Mouse (Mus musculus): ENCODE data around the gene Als2cr12. TPM values are rescaled to one million over a fixed set of nuclear protein-coding genes. Genes with fewer than 3 reads are reported as not detected.
"Not testable (repeated sequence)": the region's sequence is repeated elsewhere in the genome, so short reads cannot be mapped to it uniquely, and the experiment has no call there.

The Als2cr12 gene
- polyA plus RNA-seq (2016; fragmentation: Nextera tagmentation; extraction: Ambion mirVana) = not detected in 2 replicates

- WGBS = 85% methylated on average over 4 of the region's 4 CpGs
- not testable (repeated sequence) for H3K27ac ChIP-seq (ENCODE audit: poor library complexity, severe bottlenecking); H3K4me2 ChIP-seq
Observed at GRCm38 (mm10) chr1:58695810-58696209, at the start of gene Als2cr12. Gene Als2cr12 (minus strand): TSS chr1:58695989.

GRCm38 (mm10) chr1:58744645-58745044 lies 48.9 kb upstream of the Als2cr12 start:
- Histone ChIP-seq H3K9ac (no peak overlapping the region), H3K4me2 (no peak overlapping the region), H3K27me3 (replicated peaks) (no peaks in the 10 kb centered on the region), H3K4me1 (replicated peaks) (peaks cover 5% of the 10 kb centered on the region; the same call in 1 of the 2 replicates), H3K36me3 (peaks cover 89% of the 10 kb centered on the region), H3K4me3 (no peak overlapping the region), H3K9me3 (replicated peaks) (0 out of 2 replicates have a peak, but pooled peaks cover 3% of the 10 kb centered on the region), H3K27ac (ENCODE audit: poor library complexity, severe bottlenecking) (no peak overlapping the region)
- 83% methylated on average over 7 of the region's 7 CpGs for WGBS
- ATAC-seq (ENCODE audit: insufficient number of reproducible peaks, low FRiP score) = no peak

More at GRCm38 (mm10) chr1:58695810-58696209, at the start of gene Als2cr12:
- not testable (repeated sequence) for H3K4me3 ChIP-seq; ATAC-seq (ENCODE audit: insufficient number of reproducible peaks, low FRiP score); H3K9me3 ChIP-seq (replicated peaks); H3K36me3 ChIP-seq; H3K27me3 ChIP-seq (replicated peaks); H3K4me1 ChIP-seq (replicated peaks); H3K9ac ChIP-seq

- no peak overlapping the region for H3K4me3 ChIP-seq
- H3K36me3 ChIP-seq = peaks cover 86% of the 10 kb centered on the region
- 0 out of 2 replicates have a peak overlapping the region, but pooled peaks have one; percentile 5 for H3K27ac ChIP-seq (ENCODE audit: poor library complexity, severe bottlenecking)
- ATAC-seq (ENCODE audit: insufficient number of reproducible peaks, low FRiP score) = 0 out of 2 replicates have a peak, but pooled peaks have one; percentile 42
- 60% methylated on average over 6 of the region's 6 CpGs for WGBS
- no peak overlapping the region for H3K9ac ChIP-seq
- no peak overlapping the region for H3K4me2 ChIP-seq
- peaks cover 5% of the 10 kb centered on the region; the same call in 1 of the 2 replicates for H3K4me1 ChIP-seq (replicated peaks)
- no peaks in the 10 kb centered on the region for H3K27me3 ChIP-seq (replicated peaks)
- no peaks in the 10 kb centered on the region for H3K9me3 ChIP-seq (replicated peaks)
Observed at GRCm38 (mm10) chr1:58743252-58743651, 47.5 kb upstream of the Als2cr12 start.

- H3K4me2 ChIP-seq = no peak overlapping the region
- no peaks in the 10 kb centered on the region for H3K9me3 ChIP-seq (replicated peaks)
- no peak overlapping the region for H3K27ac ChIP-seq (ENCODE audit: poor library complexity, severe bottlenecking)
- H3K4me3 ChIP-seq = no peak overlapping the region
- peaks cover 84% of the 10 kb centered on the region for H3K36me3 ChIP-seq
- H3K4me1 ChIP-seq (replicated peaks) = peaks cover 5% of the 10 kb centered on the region; the same call in 1 of the 2 replicates
- H3K27me3 ChIP-seq (replicated peaks) = no peaks in the 10 kb centered on the region
- no peak for ATAC-seq (ENCODE audit: insufficient number of reproducible peaks, low FRiP score)
- no peak overlapping the region for H3K9ac ChIP-seq
- WGBS = 56% methylated on average over 5 of the region's 5 CpGs
Observed at GRCm38 (mm10) chr1:58742571-58743021, 46.8 kb upstream of the Als2cr12 start.

- Histone ChIP-seq H3K9ac (no peak overlapping the region), H3K27ac (ENCODE audit: poor library complexity, severe bottlenecking) (no peak overlapping the region), H3K4me2 (no peak overlapping the region), H3K4me3 (no peak overlapping the region), H3K36me3 (peaks cover 85% of the 10 kb centered on the region), H3K9me3 (replicated peaks) (no peaks in the 10 kb centered on the region), H3K4me1 (replicated peaks) (peaks cover 5% of the 10 kb centered on the region; the same call in 1 of the 2 replicates), H3K27me3 (replicated peaks) (no peaks in the 10 kb centered on the region)
- 84% methylated on average over 7 of the region's 7 CpGs for WGBS
- no peak for ATAC-seq (ENCODE audit: insufficient number of reproducible peaks, low FRiP score)
Observed at GRCm38 (mm10) chr1:58739529-58739928, 43.7 kb upstream of the Als2cr12 start.

- Histone ChIP-seq H3K4me2 (no peak overlapping the region), H3K9me3 (replicated peaks) (no peaks in the 10 kb centered on the region), H3K36me3 (peaks cover 79% of the 10 kb centered on the region), H3K4me1 (replicated peaks) (no peaks in the 10 kb centered on the region), H3K9ac (no peak overlapping the region), H3K27me3 (replicated peaks) (no peaks in the 10 kb centered on the region), H3K4me3 (no peak overlapping the region), H3K27ac (ENCODE audit: poor library complexity, severe bottlenecking) (no peak overlapping the region)
- ATAC-seq (ENCODE audit: insufficient number of reproducible peaks, low FRiP score) = no peak
- 89% methylated on average over 22 of the region's 22 CpGs for WGBS
Observed at GRCm38 (mm10) chr1:58736968-58737367, 41.2 kb upstream of the Als2cr12 start.

- 91% methylated on average over 7 of the region's 7 CpGs for WGBS
- H3K36me3 ChIP-seq = peaks cover 77% of the 10 kb centered on the region
Observed at GRCm38 (mm10) chr1:58735962-58736361, 40.2 kb upstream of the Als2cr12 start.

GRCm38 (mm10) chr1:58734043-58734920 lies 38.5 kb upstream of the Als2cr12 start:
- 91% methylated on average over 11 of the region's 11 CpGs for WGBS

More at GRCm38 (mm10) chr1:58735962-58736361, 40.2 kb upstream of the Als2cr12 start:
- Histone ChIP-seq H3K27ac (ENCODE audit: poor library complexity, severe bottlenecking) (no peak overlapping the region), H3K4me1 (replicated peaks) (no peaks in the 10 kb centered on the region), H3K9me3 (replicated peaks) (no peaks in the 10 kb centered on the region), H3K4me2 (no peak overlapping the region), H3K4me3 (no peak overlapping the region), H3K9ac (no peak overlapping the region), H3K27me3 (replicated peaks) (no peaks in the 10 kb centered on the region)
- no peak for ATAC-seq (ENCODE audit: insufficient number of reproducible peaks, low FRiP score)

GRCm38 (mm10) chr1:58733636-58734035 lies 37.8 kb upstream of the Als2cr12 start:
- Histone ChIP-seq H3K4me3 (no peak overlapping the region), H3K27ac (ENCODE audit: poor library complexity, severe bottlenecking) (no peak overlapping the region), H3K4me2 (no peak overlapping the region), H3K36me3 (peaks cover 78% of the 10 kb centered on the region), H3K9ac (no peak overlapping the region), H3K4me1 (replicated peaks) (no peaks in the 10 kb centered on the region), H3K9me3 (replicated peaks) (no peaks in the 10 kb centered on the region), H3K27me3 (replicated peaks) (no peaks in the 10 kb centered on the region)
- no peak for ATAC-seq (ENCODE audit: insufficient number of reproducible peaks, low FRiP score)
- WGBS = 88% methylated on average over 2 of the region's 2 CpGs

More at GRCm38 (mm10) chr1:58734043-58734920, 38.5 kb upstream of the Als2cr12 start:
- no peak for ATAC-seq (ENCODE audit: insufficient number of reproducible peaks, low FRiP score)
- Histone ChIP-seq H3K9me3 (replicated peaks) (no peaks in the 10 kb centered on the region), H3K27ac (ENCODE audit: poor library complexity, severe bottlenecking) (no peak overlapping the region), H3K4me2 (no peak overlapping the region), H3K4me3 (no peak overlapping the region), H3K36me3 (peaks cover 74% of the 10 kb centered on the region), H3K4me1 (replicated peaks) (no peaks in the 10 kb centered on the region), H3K9ac (no peak overlapping the region), H3K27me3 (replicated peaks) (no peaks in the 10 kb centered on the region)

- Histone ChIP-seq H3K9ac (no peak overlapping the region), H3K9me3 (replicated peaks) (no peaks in the 10 kb centered on the region), H3K27ac (ENCODE audit: poor library complexity, severe bottlenecking) (no peak overlapping the region), H3K4me1 (replicated peaks) (peaks cover 20% of the 10 kb centered on the region), H3K4me2 (no peak overlapping the region), H3K4me3 (no peak overlapping the region), H3K27me3 (replicated peaks) (no peaks in the 10 kb centered on the region), H3K36me3 (peaks cover 49% of the 10 kb centered on the region)
- ATAC-seq (ENCODE audit: insufficient number of reproducible peaks, low FRiP score) = no peak
- WGBS = 86% methylated on average over 3 of the region's 3 CpGs
Observed at GRCm38 (mm10) chr1:58728590-58728868, 32.7 kb upstream of the Als2cr12 start.

- peaks cover 20% of the 10 kb centered on the region for H3K4me1 ChIP-seq (replicated peaks)
- no peak overlapping the region for H3K9ac ChIP-seq
- no peaks in the 10 kb centered on the region for H3K9me3 ChIP-seq (replicated peaks)
- H3K27me3 ChIP-seq (replicated peaks) = no peaks in the 10 kb centered on the region
- 74% methylated on average over 10 of the region's 10 CpGs for WGBS
- no peak for ATAC-seq (ENCODE audit: insufficient number of reproducible peaks, low FRiP score)
- H3K36me3 ChIP-seq = peaks cover 44% of the 10 kb centered on the region
- no peak overlapping the region for H3K4me3 ChIP-seq
- H3K27ac ChIP-seq (ENCODE audit: poor library complexity, severe bottlenecking) = peak overlapping the region; percentile 5; the same call in 1 of the 2 replicates
- no peak overlapping the region for H3K4me2 ChIP-seq
Observed at GRCm38 (mm10) chr1:58727747-58728589, 32.2 kb upstream of the Als2cr12 start.

All from heart, embryonic 12.5 days (tissue).